Mouse (Mus musculus): ENCODE measurements around the gene 4933430I17Rik. TPM values are rescaled to one million over a fixed set of nuclear protein-coding genes. Genes with fewer than 3 reads are reported as not detected.

4933430I17Rik gene
- polyA plus RNA-seq, 1 experiment: not detected

DNA sequence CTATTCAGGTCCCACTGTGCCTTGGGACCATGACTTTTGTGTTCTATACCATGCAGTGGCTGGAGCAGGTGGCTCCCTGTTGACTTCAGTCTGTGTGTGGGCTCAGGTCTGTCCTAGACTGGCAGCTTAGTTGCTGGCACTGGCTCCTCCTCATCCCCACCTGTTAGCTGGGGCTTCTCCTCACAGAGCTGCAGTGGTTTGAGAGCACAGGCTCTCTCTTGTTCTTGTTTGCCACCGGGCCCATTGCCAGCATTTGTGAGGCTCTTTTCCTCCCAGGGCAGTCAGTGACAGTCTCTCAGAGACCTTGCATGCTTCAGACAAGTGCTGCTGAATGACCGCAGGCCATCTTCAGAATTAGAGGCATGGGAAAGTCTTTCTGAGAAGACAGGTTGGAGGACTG is 32.5 kb upstream of the 4933430I17Rik start:
- H3K4me1 ChIP-seq (ENCODE audit: control insufficient read depth, insufficient read depth, insufficient read length): no peaks in the 10 kb centered on the region
- DNase-seq (ENCODE audit: low read depth in 1 of 2, low spot score in 2 of 2): no peak
- no peak overlapping the region for H3K4me3 ChIP-seq (ENCODE audit: extremely low read depth, insufficient read depth, insufficient read length)
- TF ChIP-seq CTCF (IDR thresholded peaks at IDR 0.05; ENCODE audit: extremely low read depth, insufficient read depth, insufficient read length, insufficient replicate concordance): no peak
- TF ChIP-seq POLR2A (IDR thresholded peaks at IDR 0.05; ENCODE audit: low read depth, low read length): no peak
- WGBS: 79% methylated on average over 2 of the region's 2 CpGs
- H3K27ac ChIP-seq (ENCODE audit: insufficient read depth, low read length): no peak overlapping the region
- no peaks in the 10 kb centered on the region for H3K36me3 ChIP-seq (ENCODE audit: control insufficient read depth, insufficient read depth, low read length)
- no peaks in the 10 kb centered on the region for H3K27me3 ChIP-seq (ENCODE audit: control insufficient read depth, insufficient read depth, low read length)

DNA sequence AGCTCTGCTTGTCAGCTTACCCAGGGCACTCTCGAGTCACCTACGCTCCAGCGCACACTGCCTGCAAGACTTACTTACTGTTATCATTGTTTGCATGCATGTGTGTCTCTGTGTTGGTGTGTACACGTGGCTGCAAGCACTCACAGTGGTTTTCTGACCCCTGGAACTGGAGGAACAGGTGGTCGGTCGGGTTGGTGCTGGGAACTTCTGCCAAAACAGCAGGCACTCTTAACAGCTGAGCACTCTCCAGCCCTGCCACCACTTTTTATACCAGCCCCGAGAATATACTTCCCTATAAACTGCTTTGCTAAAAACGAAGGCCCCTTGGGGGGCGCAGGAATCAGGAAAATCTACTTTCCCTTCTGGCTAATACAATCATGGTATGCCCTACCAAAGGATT is 30.9 kb upstream of the 4933430I17Rik start:
- Histone ChIP-seq H3K4me1 (ENCODE audit: control insufficient read depth, insufficient read depth, insufficient read length) (no peaks in the 10 kb centered on the region), H3K27me3 (ENCODE audit: control insufficient read depth, insufficient read depth, low read length) (no peaks in the 10 kb centered on the region), H3K36me3 (ENCODE audit: control insufficient read depth, insufficient read depth, low read length) (no peaks in the 10 kb centered on the region), H3K27ac (ENCODE audit: insufficient read depth, low read length) (no peak overlapping the region), H3K4me3 (ENCODE audit: extremely low read depth, insufficient read depth, insufficient read length) (no peak overlapping the region)
- no peak for DNase-seq (ENCODE audit: low read depth in 1 of 2, low spot score in 2 of 2)
- TF ChIP-seq CTCF (IDR thresholded peaks at IDR 0.05; ENCODE audit: extremely low read depth, insufficient read depth, insufficient read length, insufficient replicate concordance) (no peak), POLR2A (IDR thresholded peaks at IDR 0.05; ENCODE audit: low read depth, low read length) (no peak)
- 38% methylated on average over 9 of the region's 9 CpGs for WGBS

DNA sequence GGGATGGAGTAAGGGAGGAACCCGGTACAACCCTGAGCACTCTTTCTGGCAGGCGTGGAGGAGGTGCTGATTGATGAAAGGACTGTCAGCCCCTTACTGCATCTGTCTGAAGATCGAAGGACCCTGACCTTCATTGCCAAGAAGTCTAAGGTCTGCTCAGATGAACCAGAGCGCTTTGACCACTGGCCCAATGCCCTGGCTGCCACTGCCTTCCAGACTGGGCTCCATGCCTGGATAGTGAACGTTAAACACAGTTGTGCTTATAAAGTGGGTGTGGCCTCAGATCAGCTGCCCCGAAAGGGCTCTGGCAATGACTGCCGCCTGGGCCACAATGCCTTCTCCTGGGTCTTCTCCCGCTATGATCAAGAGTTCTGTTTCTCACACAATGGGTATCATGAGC is 29.2 kb upstream of the 4933430I17Rik start:
- H3K27ac ChIP-seq (ENCODE audit: insufficient read depth, low read length): no peak overlapping the region
- no peak for DNase-seq (ENCODE audit: low read depth in 1 of 2, low spot score in 2 of 2)
- H3K4me1 ChIP-seq (ENCODE audit: control insufficient read depth, insufficient read depth, insufficient read length): no peaks in the 10 kb centered on the region
- no peaks in the 10 kb centered on the region for H3K27me3 ChIP-seq (ENCODE audit: control insufficient read depth, insufficient read depth, low read length)
- WGBS: 84% methylated on average over 8 of the region's 8 CpGs
- no peak for TF ChIP-seq POLR2A (IDR thresholded peaks at IDR 0.05; ENCODE audit: low read depth, low read length)
- TF ChIP-seq CTCF (IDR thresholded peaks at IDR 0.05; ENCODE audit: extremely low read depth, insufficient read depth, insufficient read length, insufficient replicate concordance): no peak
- H3K36me3 ChIP-seq (ENCODE audit: control insufficient read depth, insufficient read depth, low read length): no peaks in the 10 kb centered on the region
- H3K4me3 ChIP-seq (ENCODE audit: extremely low read depth, insufficient read depth, insufficient read length): no peak overlapping the region

DNA sequence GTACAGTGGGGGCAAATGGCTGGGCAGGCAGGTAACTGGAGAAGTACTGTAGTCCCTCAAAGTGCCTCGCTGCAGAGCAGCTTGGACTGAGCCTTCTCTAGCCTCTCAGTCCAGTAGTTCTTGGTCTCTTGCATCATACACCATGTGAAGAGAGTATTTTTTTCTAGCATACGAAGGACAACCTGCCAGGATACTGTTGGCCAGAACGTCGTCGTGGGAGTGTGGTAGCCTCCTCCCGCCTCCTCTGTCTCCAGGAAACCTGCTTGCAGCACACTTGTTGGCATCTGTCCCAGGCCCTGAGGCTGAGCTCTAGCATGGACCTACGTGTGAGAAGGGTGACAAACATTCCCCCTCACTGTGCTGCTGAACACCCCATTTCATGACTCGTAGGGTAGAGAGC is 28.4 kb upstream of the 4933430I17Rik start:
- Histone ChIP-seq H3K36me3 (ENCODE audit: control insufficient read depth, insufficient read depth, low read length) (no peaks in the 10 kb centered on the region), H3K27ac (ENCODE audit: insufficient read depth, low read length) (no peak overlapping the region), H3K27me3 (ENCODE audit: control insufficient read depth, insufficient read depth, low read length) (no peaks in the 10 kb centered on the region), H3K4me3 (ENCODE audit: extremely low read depth, insufficient read depth, insufficient read length) (no peak overlapping the region), H3K4me1 (ENCODE audit: control insufficient read depth, insufficient read depth, insufficient read length) (no peaks in the 10 kb centered on the region)
- WGBS: 23% methylated on average over 8 of the region's 8 CpGs
- DNase-seq (ENCODE audit: low read depth in 1 of 2, low spot score in 2 of 2): no peak
- TF ChIP-seq POLR2A (IDR thresholded peaks at IDR 0.05; ENCODE audit: low read depth, low read length) (no peak), CTCF (IDR thresholded peaks at IDR 0.05; ENCODE audit: extremely low read depth, insufficient read depth, insufficient read length, insufficient replicate concordance) (no peak)

DNA sequence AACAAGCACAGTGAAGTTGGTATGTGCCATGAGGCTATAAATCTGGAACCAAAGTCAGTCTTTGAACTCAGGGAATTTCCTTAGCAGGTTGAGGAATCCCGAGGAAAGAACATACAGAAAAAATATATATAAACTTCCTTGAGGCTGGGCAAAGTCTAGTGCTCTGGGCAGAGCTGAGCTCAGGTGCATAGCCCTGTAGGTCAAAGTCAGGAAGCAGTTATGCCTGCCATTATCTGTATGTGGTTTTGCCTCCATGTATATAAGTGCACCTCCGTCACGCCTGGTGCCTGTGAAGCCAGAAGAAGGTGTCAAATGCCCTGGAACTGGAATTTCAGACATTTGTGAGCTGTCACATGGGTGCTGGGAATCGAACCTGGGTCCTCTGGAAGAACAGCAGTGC is 24.4 kb upstream of the 4933430I17Rik start:
- Histone ChIP-seq H3K27me3 (ENCODE audit: control insufficient read depth, insufficient read depth, low read length) (no peaks in the 10 kb centered on the region), H3K4me1 (ENCODE audit: control insufficient read depth, insufficient read depth, insufficient read length) (no peaks in the 10 kb centered on the region), H3K4me3 (ENCODE audit: extremely low read depth, insufficient read depth, insufficient read length) (no peak overlapping the region), H3K27ac (ENCODE audit: insufficient read depth, low read length) (no peak overlapping the region), H3K36me3 (ENCODE audit: control insufficient read depth, insufficient read depth, low read length) (no peaks in the 10 kb centered on the region)
- DNase-seq (ENCODE audit: low read depth in 1 of 2, low spot score in 2 of 2): no peak
- 91% methylated on average over 4 of the region's 4 CpGs for WGBS
- no peak for TF ChIP-seq CTCF (IDR thresholded peaks at IDR 0.05; ENCODE audit: extremely low read depth, insufficient read depth, insufficient read length, insufficient replicate concordance)
- no peak for TF ChIP-seq POLR2A (IDR thresholded peaks at IDR 0.05; ENCODE audit: low read depth, low read length)

DNA sequence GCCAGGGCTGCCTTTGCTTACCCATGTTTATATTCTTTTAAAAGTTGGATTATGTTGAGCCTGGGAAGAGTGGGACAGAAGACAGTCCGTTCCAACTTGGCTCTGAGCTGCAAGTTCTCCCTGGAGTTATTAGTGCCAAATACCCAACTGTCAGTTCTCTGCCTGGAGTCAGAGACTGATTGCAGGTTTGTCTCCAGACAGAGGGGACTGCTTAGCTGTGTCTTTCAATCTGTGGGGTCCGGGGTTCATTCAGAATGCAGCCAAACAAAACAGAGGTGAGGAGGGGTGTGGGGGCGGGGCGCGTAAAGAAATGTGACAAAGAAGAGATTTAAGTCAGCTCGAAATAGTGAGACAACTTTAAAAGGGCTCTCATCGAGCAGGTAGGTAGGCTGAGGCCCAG is 23.6 kb upstream of the 4933430I17Rik start:
- Histone ChIP-seq H3K27me3 (ENCODE audit: control insufficient read depth, insufficient read depth, low read length) (no peaks in the 10 kb centered on the region), H3K27ac (ENCODE audit: insufficient read depth, low read length) (no peak overlapping the region; the same call in 1 of the 2 replicates), H3K36me3 (ENCODE audit: control insufficient read depth, insufficient read depth, low read length) (no peaks in the 10 kb centered on the region), H3K4me1 (ENCODE audit: control insufficient read depth, insufficient read depth, insufficient read length) (no peaks in the 10 kb centered on the region), H3K4me3 (ENCODE audit: extremely low read depth, insufficient read depth, insufficient read length) (peak overlapping the region; percentile 79)
- TF ChIP-seq CTCF (IDR thresholded peaks at IDR 0.05; ENCODE audit: extremely low read depth, insufficient read depth, insufficient read length, insufficient replicate concordance) (no peak), POLR2A (IDR thresholded peaks at IDR 0.05; ENCODE audit: low read depth, low read length) (no peak)
- WGBS: 8% methylated on average over 7 of the region's 7 CpGs
- DNase-seq (ENCODE audit: low read depth in 1 of 2, low spot score in 2 of 2): no peak

DNA sequence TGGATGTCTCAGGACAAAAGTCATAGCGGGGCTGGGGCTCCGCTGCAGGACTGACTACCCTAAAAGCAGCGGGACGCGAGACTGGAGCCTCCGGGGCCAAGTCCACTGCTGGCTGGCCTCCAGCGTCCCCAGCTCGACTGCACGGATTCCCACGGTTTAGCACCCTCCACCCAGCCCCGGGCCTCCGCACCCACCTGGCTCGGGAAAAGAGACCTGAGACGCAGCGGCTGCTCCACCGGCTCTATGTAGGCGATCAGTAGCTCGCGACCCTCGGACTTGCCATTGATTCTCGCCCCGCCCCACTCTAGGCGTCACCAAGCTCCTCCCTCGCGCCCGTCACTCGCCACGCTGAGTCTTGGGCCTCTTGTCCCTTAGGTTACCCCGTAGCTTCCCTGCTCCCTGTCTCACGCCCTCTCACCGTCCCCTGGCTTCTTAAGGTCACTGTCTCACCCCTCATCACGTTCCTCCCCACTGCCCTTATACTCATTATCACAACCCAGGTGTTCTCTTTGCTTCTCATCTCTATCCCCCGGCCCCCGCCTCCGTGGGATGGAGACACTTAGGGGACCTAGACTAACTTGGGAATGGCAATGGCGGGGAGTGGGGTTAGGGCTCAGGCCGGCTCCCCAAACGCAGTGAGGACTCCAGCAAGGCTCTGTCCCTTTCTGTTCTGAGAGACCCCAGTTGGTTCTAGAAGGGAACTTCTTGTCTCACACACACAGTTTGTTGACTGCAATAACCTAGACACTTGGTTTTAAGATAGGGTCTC is 23.0 kb upstream of the 4933430I17Rik start:
- H3K36me3 ChIP-seq (ENCODE audit: control insufficient read depth, insufficient read depth, low read length): no peaks in the 10 kb centered on the region
- WGBS: 2% methylated on average over 38 of the region's 38 CpGs
- peak overlapping the region; percentile 79 for H3K4me3 ChIP-seq (ENCODE audit: extremely low read depth, insufficient read depth, insufficient read length)
- H3K27me3 ChIP-seq (ENCODE audit: control insufficient read depth, insufficient read depth, low read length): no peaks in the 10 kb centered on the region
- H3K27ac ChIP-seq (ENCODE audit: insufficient read depth, low read length): peak overlapping the region; percentile 39
- TF ChIP-seq POLR2A (IDR thresholded peaks at IDR 0.05; ENCODE audit: low read depth, low read length): peak; percentile 12; the same call in 1 of the 2 replicates
- no peak for TF ChIP-seq CTCF (IDR thresholded peaks at IDR 0.05; ENCODE audit: extremely low read depth, insufficient read depth, insufficient read length, insufficient replicate concordance)
- DNase-seq (ENCODE audit: low read depth in 1 of 2, low spot score in 2 of 2): peak in 1 of 2 experiments; percentile 82
- H3K4me1 ChIP-seq (ENCODE audit: control insufficient read depth, insufficient read depth, insufficient read length): no peaks in the 10 kb centered on the region

Measured in spleen, adult 2 months (tissue).